Mouse (Mus musculus) midbrain, embryonic 16.5 days (tissue): ENCODE measurements around the gene Shroom1. TPM values are rescaled to one million over a fixed set of nuclear protein-coding genes. Genes with fewer than 3 reads are reported as not detected.

Source experiments
- ATAC-seq: fragments of 200-750 bp; cut with Nextera tagmentation; 2 replicates; pipeline ENCODE4 v1.8.0; 2017; ENCODE audit warnings: moderate TSS enrichment
- H3K27ac ChIP-seq: fragments of 300-500 bp; sonication (generic); 2 replicates; pipeline ENCODE4 v1.5.1; 2014; ENCODE audit warnings: mild to moderate bottlenecking, low read length, mixed read lengths
- H3K27me3 ChIP-seq: fragments of 300-500 bp; sonication (generic); 2 replicates; pipeline ENCODE4 v1.6.1; 2014; ENCODE audit warnings: low read depth, low read length, mixed read lengths; ENCODE audit not compliant: control insufficient read depth, insufficient read depth
- H3K36me3 ChIP-seq: fragments of 300-500 bp; sonication (generic); 2 replicates; pipeline ENCODE4 v1.6.1; 2014; ENCODE audit warnings: mild to moderate bottlenecking, low read length, moderate library complexity, mixed read lengths; ENCODE audit not compliant: control insufficient read depth, insufficient read depth
- H3K4me1 ChIP-seq: fragments of 300-500 bp; sonication (generic); 2 replicates; pipeline ENCODE4 v1.6.1; 2014; ENCODE audit warnings: mild to moderate bottlenecking, low read length, mixed read lengths; ENCODE audit not compliant: control insufficient read depth, insufficient read depth
- H3K4me2 ChIP-seq: fragments of 300-500 bp; sonication (generic); 2 replicates; pipeline ENCODE4 v1.6.1; 2014; ENCODE audit warnings: mild to moderate bottlenecking, low read length, mixed read lengths
- H3K4me3 ChIP-seq: fragments of 300-500 bp; sonication (generic); 2 replicates; pipeline ENCODE4 v1.5.1; 2014; ENCODE audit warnings: low read depth, mild to moderate bottlenecking, low read length, moderate library complexity, mixed read lengths
- H3K9ac ChIP-seq: fragments of 300-500 bp; sonication (generic); 2 replicates; pipeline ENCODE4 v1.6.1; 2014; ENCODE audit warnings: low read depth, low read length, mixed read lengths
- H3K9me3 ChIP-seq: fragments of 300-500 bp; sonication (generic); replicated peaks from 2 replicates; pipeline ENCODE4 v1.6.1; 2014; ENCODE audit warnings: mild to moderate bottlenecking, low read length, mixed read lengths; ENCODE audit not compliant: control insufficient read depth, poor library complexity, severe bottlenecking
- WGBS: fragments of 180-500 bp; shearing (Covaris S2); extraction: QIAGEN DNeasy Blood & Tissue Kit; methylation state at CpG from one replicate; pipeline ENCODE4 v1.1.7; 2014; 5-methylcytosine and 5-hydroxymethylcytosine counted together
- polyA plus RNA-seq: library from polyadenylated mRNA; unstranded; fragments of >200 nt; fragmentation: Nextera tagmentation; extraction: Ambion mirVana; gene quantifications from 2 replicates; pipeline ENCODE4 v1.2.1, GENCODE M21; 2015

Gene Shroom1
- polyA plus RNA-seq, 1 experiment from 2014 or later, result 4.5 TPM

- Histone ChIP-seq H3K4me2 (no peak overlapping the region), H3K9me3 (no peaks in the 10 kb centered on the region), H3K4me1 (peaks cover 11% of the 10 kb centered on the region), H3K27ac (no peak overlapping the region), H3K9ac (no peak overlapping the region), H3K4me3 (no peak overlapping the region), H3K36me3 (peaks cover 5% of the 10 kb centered on the region; the same call in 1 of the 2 replicates), H3K27me3 (no peaks in the 10 kb centered on the region)
- ATAC-seq, result no peak
- WGBS, result 94% methylated on average over 3 of the region's 3 CpGs
Measured at GRCm38 (mm10) chr11:53427993-53428715, 28.9 kb upstream of the Shroom1 start.

- no peak overlapping the region for H3K27ac ChIP-seq
- no peak for ATAC-seq
- H3K27me3 ChIP-seq, result no peaks in the 10 kb centered on the region
- WGBS, result 97% methylated on average over 5 of the region's 5 CpGs
- peaks cover 11% of the 10 kb centered on the region for H3K4me1 ChIP-seq
- H3K9ac ChIP-seq, result no peak overlapping the region
- peaks cover 5% of the 10 kb centered on the region; the same call in 1 of the 2 replicates for H3K36me3 ChIP-seq
- H3K4me3 ChIP-seq, result no peak overlapping the region
- H3K4me2 ChIP-seq, result no peak overlapping the region
- no peaks in the 10 kb centered on the region for H3K9me3 ChIP-seq
Measured at GRCm38 (mm10) chr11:53428716-53429057, 28.3 kb upstream of the Shroom1 start.

- H3K27me3 ChIP-seq, result no peaks in the 10 kb centered on the region
- H3K4me2 ChIP-seq, result no peak overlapping the region; the same call in 1 of the 2 replicates
- ATAC-seq, result no peak
- no peak overlapping the region for H3K9ac ChIP-seq
- H3K4me3 ChIP-seq, result no peak overlapping the region
- peaks cover 11% of the 10 kb centered on the region for H3K4me1 ChIP-seq
- no peaks in the 10 kb centered on the region for H3K9me3 ChIP-seq
- H3K36me3 ChIP-seq, result peaks cover 5% of the 10 kb centered on the region; the same call in 1 of the 2 replicates
- no peak overlapping the region for H3K27ac ChIP-seq
Measured at GRCm38 (mm10) chr11:53429182-53429581, 27.8 kb upstream of the Shroom1 start.

GRCm38 (mm10) chr11:53430300-53430669 lies 26.7 kb upstream of the Shroom1 start:
- ATAC-seq, result peak; percentile 69
- WGBS, result under 1% methylated on average over 34 of the region's 34 CpGs
- Histone ChIP-seq H3K27me3 (no peaks in the 10 kb centered on the region), H3K4me2 (peak overlapping the region; percentile 64), H3K4me3 (peak overlapping the region; percentile 67), H3K9ac (peak overlapping the region; percentile 81), H3K4me1 (peaks cover 11% of the 10 kb centered on the region), H3K27ac (peak overlapping the region; percentile 79), H3K9me3 (no peaks in the 10 kb centered on the region), H3K36me3 (peaks cover 5% of the 10 kb centered on the region; the same call in 1 of the 2 replicates)

- peak within 1 kb of the TSS; percentile 79 for H3K27ac ChIP-seq
- no peaks in the 10 kb centered on the region for H3K9me3 ChIP-seq
- peak within 1 kb of the TSS; percentile 67 for H3K4me3 ChIP-seq
- peaks cover 5% of the 10 kb centered on the region; the same call in 1 of the 2 replicates for H3K36me3 ChIP-seq
- under 1% methylated on average over 44 of the region's 44 CpGs for WGBS
- H3K4me2 ChIP-seq, result peak within 1 kb of the TSS; percentile 69
- H3K9ac ChIP-seq, result peak within 1 kb of the TSS; percentile 81
- H3K27me3 ChIP-seq, result no peaks in the 10 kb centered on the region
- peak; percentile 96 for ATAC-seq
- H3K4me1 ChIP-seq, result peaks cover 11% of the 10 kb centered on the region
Measured at GRCm38 (mm10) chr11:53430670-53431346, 26.2 kb upstream of the Shroom1 start, which contains the start of the genes Uqcrq and Gdf9. Gene Uqcrq (minus strand): TSS chr11:53430831. Gene Gdf9 (plus strand): TSS chr11:53431023.

- ATAC-seq, result no peak; the same call in 1 of the 2 replicates
- Histone ChIP-seq H3K4me1 (peaks cover 11% of the 10 kb centered on the region), H3K9me3 (no peaks in the 10 kb centered on the region), H3K27me3 (no peaks in the 10 kb centered on the region), H3K27ac (peak overlapping the region; percentile 79), H3K4me2 (peak overlapping the region; percentile 69), H3K36me3 (peaks cover 5% of the 10 kb centered on the region; the same call in 1 of the 2 replicates), H3K9ac (peak overlapping the region; percentile 52), H3K4me3 (peak overlapping the region; percentile 67)
- 21% methylated on average over 9 of the region's 9 CpGs for WGBS
Measured at GRCm38 (mm10) chr11:53431347-53432056, 25.5 kb upstream of the Shroom1 start.

GRCm38 (mm10) chr11:53433057-53433456 lies 23.9 kb upstream of the Shroom1 start:
- WGBS, result 73% methylated on average over 6 of the region's 6 CpGs
- Histone ChIP-seq H3K4me3 (no peak overlapping the region), H3K4me2 (no peak overlapping the region), H3K27me3 (no peaks in the 10 kb centered on the region), H3K36me3 (peaks cover 5% of the 10 kb centered on the region; the same call in 1 of the 2 replicates), H3K9me3 (no peaks in the 10 kb centered on the region), H3K4me1 (peaks cover 11% of the 10 kb centered on the region), H3K27ac (no peak overlapping the region), H3K9ac (no peak overlapping the region)
- no peak for ATAC-seq

- H3K9ac ChIP-seq, result no peak overlapping the region
- peaks cover 6% of the 10 kb centered on the region for H3K4me1 ChIP-seq
- no peaks in the 10 kb centered on the region for H3K9me3 ChIP-seq
- WGBS, result 91% methylated on average over 8 of the region's 8 CpGs
- H3K4me2 ChIP-seq, result no peak overlapping the region
- no peaks in the 10 kb centered on the region for H3K36me3 ChIP-seq
- no peak overlapping the region for H3K4me3 ChIP-seq
- H3K27me3 ChIP-seq, result no peaks in the 10 kb centered on the region
- H3K27ac ChIP-seq, result no peak overlapping the region
- no peak for ATAC-seq
Measured at GRCm38 (mm10) chr11:53435504-53435903, 21.5 kb upstream of the Shroom1 start.
